Mouse (Mus musculus) myocyte (in vitro differentiated cells): Measurements from ENCODE around the gene Cntnap1. TPM values are rescaled to one million over a fixed set of nuclear protein-coding genes. Genes with fewer than 3 reads are reported as not detected.

Experiments
- H3K27me3 ChIP-seq: one replicate; pipeline ENCODE4 v1.6.1; 2011; ENCODE audit not compliant: control insufficient read depth, insufficient read depth, insufficient read length
- H3K36me3 ChIP-seq: one replicate; pipeline ENCODE4 v1.6.1; 2011; ENCODE audit not compliant: control insufficient read depth, insufficient read depth
- H3K4me2 ChIP-seq: one replicate; pipeline ENCODE4 v1.6.1; 2011; ENCODE audit warnings: low read depth, control low read depth
- H3K4me3 ChIP-seq: one replicate; pipeline ENCODE4 v1.5.1; 2011; ENCODE audit warnings: mild to moderate bottlenecking, control low read depth, moderate library complexity
- H3K79me2 ChIP-seq: one replicate; pipeline ENCODE4 v1.6.1; 2011; ENCODE audit not compliant: control insufficient read depth, insufficient read depth
- H3ac ChIP-seq: one replicate; pipeline ENCODE4 v1.6.1; 2011; ENCODE audit not compliant: control insufficient read depth, insufficient read length
- CEBPB ChIP-seq: IDR thresholded peaks from 2 replicates; pipeline ENCODE4 v1.6.1; 2011; ENCODE audit warnings: mild to moderate bottlenecking, moderate library complexity; ENCODE audit not compliant: poor library complexity, insufficient read depth, severe bottlenecking
- E2F4 ChIP-seq: IDR thresholded peaks from one replicate; pipeline ENCODE4 v1.6.1; 2011; ENCODE audit warnings: mild to moderate bottlenecking, control low read depth, moderate library complexity; ENCODE audit not compliant: insufficient read depth
- MAX ChIP-seq: IDR thresholded peaks from one replicate; pipeline ENCODE4 v1.6.1; 2011; ENCODE audit warnings: low read depth, mild to moderate bottlenecking, control low read depth
- MYOD1 ChIP-seq, 3 experiments: IDR thresholded peaks; one replicate each; pipeline ENCODE4 v1.6.1; 2011; ENCODE audit warnings: control low read depth in 2 of 3, low read depth in 2 of 3, mild to moderate bottlenecking in 2 of 3, moderate library complexity in 1 of 3; ENCODE audit not compliant: insufficient read length in 2 of 3, control insufficient read depth in 1 of 3
- MYOG ChIP-seq, 3 experiments: IDR thresholded peaks; one replicate each; pipeline ENCODE4 v1.6.1; 2011; ENCODE audit warnings: control low read depth in 2 of 3, low read depth in 2 of 3, mild to moderate bottlenecking in 2 of 3; ENCODE audit not compliant: insufficient read length in 2 of 3, control insufficient read depth in 1 of 3, insufficient read depth in 1 of 3
- POLR2A ChIP-seq: IDR thresholded peaks from one replicate; pipeline ENCODE4 v1.6.1; 2011; ENCODE audit warnings: low read depth, mild to moderate bottlenecking, control low read depth, moderate library complexity; ENCODE audit not compliant: insufficient read length
- POLR2AphosphoS2 ChIP-seq: IDR thresholded peaks from one replicate; pipeline ENCODE4 v1.6.1; 2011; ENCODE audit warnings: low read depth, control low read depth; ENCODE audit not compliant: insufficient read length
- REST ChIP-seq: IDR thresholded peaks from one replicate; pipeline ENCODE4 v1.6.1; 2011; ENCODE audit warnings: mild to moderate bottlenecking, control low read depth, moderate library complexity; ENCODE audit not compliant: insufficient read depth, insufficient read length
- SRF ChIP-seq: IDR thresholded peaks from one replicate; pipeline ENCODE4 v1.6.1; 2011; ENCODE audit warnings: low read depth; ENCODE audit not compliant: control insufficient read depth, insufficient read length
- TCF12 ChIP-seq: IDR thresholded peaks from one replicate; pipeline ENCODE4 v1.6.1; 2011; ENCODE audit warnings: mild to moderate bottlenecking, control low read depth; ENCODE audit not compliant: poor library complexity, insufficient read depth, severe bottlenecking
- TCF3 ChIP-seq: IDR thresholded peaks from one replicate; pipeline ENCODE4 v1.6.1; 2011; ENCODE audit warnings: low read depth, control low read depth; ENCODE audit not compliant: insufficient read length
- USF1 ChIP-seq: IDR thresholded peaks from one replicate; pipeline ENCODE4 v1.6.1; 2011; ENCODE audit warnings: low read depth, mild to moderate bottlenecking, control low read depth, moderate library complexity
- polyA plus RNA-seq: library from polyadenylated mRNA; unstranded; fragments of >200 nt; fragmentation: generic; extraction: Trizol; gene quantifications from one replicate; pipeline ENCODE4 v1.2.1, GENCODE M21; 2012; ENCODE audit warnings: missing spikeins

Cntnap1 gene
- polyA plus RNA-seq, 1 experiment: 1.3 TPM

DNA sequence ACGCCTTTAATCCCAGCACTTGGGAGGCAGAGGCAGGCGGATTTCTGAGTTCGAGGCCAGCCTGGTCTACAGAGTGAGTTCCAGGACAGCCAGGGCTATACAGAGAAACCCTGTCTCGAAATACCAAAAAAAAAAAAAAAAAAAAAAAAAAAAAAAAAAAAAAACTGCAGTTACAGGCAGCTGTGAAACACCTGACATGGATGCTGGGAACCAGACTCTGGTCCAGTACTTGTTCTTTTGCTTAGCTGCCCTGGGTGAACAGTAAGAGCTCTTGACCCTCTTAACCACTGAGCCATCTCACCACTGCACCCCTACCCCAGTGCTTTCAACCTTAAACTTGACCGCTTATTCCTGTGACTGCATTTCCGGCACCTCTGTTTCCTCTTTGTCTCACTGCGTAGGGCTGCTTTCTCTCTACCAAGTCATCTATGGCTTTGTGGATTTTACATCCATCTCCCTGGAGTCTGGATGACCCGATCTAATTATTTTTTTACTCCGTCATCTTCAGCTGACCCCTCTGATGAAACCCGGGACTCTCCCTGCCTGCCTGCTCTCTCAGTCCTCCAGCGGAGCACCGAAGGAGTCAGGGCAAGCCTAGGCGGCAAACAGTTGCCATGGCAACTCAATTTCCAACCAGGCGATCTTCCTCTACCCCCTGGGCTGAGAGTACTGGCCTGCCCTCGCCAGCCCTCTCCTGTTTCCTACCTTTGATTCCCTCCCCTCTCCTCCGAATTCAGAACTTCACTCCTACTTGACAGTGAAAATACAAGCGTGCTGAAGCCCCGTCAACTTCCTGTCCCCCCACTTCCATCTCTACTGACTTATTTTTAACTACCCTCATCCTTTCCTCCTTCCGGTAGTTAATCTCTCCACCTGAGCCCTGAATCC is 26.7 kb upstream of the Cntnap1 start:
- no peak overlapping the region for H3ac ChIP-seq
- H3K79me2 ChIP-seq: no peaks in the 10 kb centered on the region
- TF ChIP-seq POLR2A (no peak), POLR2AphosphoS2 (no peak), E2F4 (no peak), CEBPB (no peak), MAX (no peak), SRF (no peak), MYOD1 (IDR thresholded peaks at IDR 0.05; ENCODE audit: control insufficient read depth in 1 of 3, insufficient read length in 2 of 3, low read depth in 2 of 3) (no peak), REST (no peak), MYOG (IDR thresholded peaks at IDR 0.05; ENCODE audit: control insufficient read depth in 1 of 3, insufficient read depth in 1 of 3, insufficient read length in 2 of 3, low read depth in 2 of 3) (no peak), TCF3 (no peak), TCF12 (no peak), USF1 (no peak)
- no peaks in the 10 kb centered on the region for H3K36me3 ChIP-seq
- H3K4me2 ChIP-seq: peak overlapping the region; percentile 6
- H3K4me3 ChIP-seq: no peak overlapping the region
- H3K27me3 ChIP-seq: no peaks in the 10 kb centered on the region

DNA sequence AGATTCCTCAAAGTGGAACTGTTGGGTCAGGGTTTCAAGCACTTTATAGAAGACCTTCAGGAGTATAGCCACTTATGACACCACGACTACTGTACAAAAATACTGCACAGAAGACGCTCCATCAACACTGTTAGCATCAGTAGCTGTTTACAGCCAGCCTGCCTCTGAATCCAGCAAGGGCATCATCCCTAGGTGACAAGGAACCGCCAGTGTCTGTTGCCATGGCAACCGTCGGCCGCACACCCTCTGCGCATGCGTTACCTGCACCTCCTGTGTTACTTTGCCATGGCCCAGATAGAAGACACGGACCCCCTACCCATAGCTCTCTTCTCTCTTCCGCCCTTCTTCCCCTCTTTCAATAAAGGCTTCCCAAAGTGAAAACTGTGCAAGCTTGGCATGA is 23.9 kb upstream of the Cntnap1 start:
- Histone ChIP-seq H3K79me2 (no peaks in the 10 kb centered on the region), H3K27me3 (no peaks in the 10 kb centered on the region), H3K4me2 (no peak overlapping the region), H3K36me3 (no peaks in the 10 kb centered on the region), H3K4me3 (no peak overlapping the region), H3ac (no peak overlapping the region)
- TF ChIP-seq E2F4 (no peak), SRF (no peak), USF1 (no peak), TCF3 (no peak), POLR2AphosphoS2 (no peak), MYOG (IDR thresholded peaks at IDR 0.05; ENCODE audit: control insufficient read depth in 1 of 3, insufficient read depth in 1 of 3, insufficient read length in 2 of 3, low read depth in 2 of 3) (no peak), POLR2A (no peak), MYOD1 (IDR thresholded peaks at IDR 0.05; ENCODE audit: control insufficient read depth in 1 of 3, insufficient read length in 2 of 3, low read depth in 2 of 3) (no peak), CEBPB (no peak), REST (no peak), MAX (no peak), TCF12 (no peak)

DNA sequence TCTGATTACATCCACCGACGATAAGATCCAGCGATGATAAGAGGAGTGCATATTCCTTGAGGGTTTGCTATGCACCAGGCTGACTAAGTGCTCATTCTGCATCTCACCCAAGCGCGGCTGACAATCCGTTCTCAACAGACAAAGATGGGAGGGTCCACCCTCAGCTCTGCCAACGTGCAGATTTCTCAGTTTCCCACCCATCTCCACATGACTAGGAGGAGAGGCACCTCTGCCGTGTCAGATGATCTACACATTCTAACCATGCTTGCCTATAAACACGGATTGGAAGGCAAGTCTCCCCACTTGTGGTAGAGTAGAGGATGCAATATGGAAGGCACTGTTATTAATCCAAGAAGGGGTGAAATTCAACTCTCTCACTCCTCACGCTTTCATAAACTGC is 21.6 kb upstream of the Cntnap1 start:
- Histone ChIP-seq H3ac (no peak overlapping the region), H3K79me2 (no peaks in the 10 kb centered on the region), H3K36me3 (no peaks in the 10 kb centered on the region), H3K4me3 (no peak overlapping the region), H3K27me3 (no peaks in the 10 kb centered on the region), H3K4me2 (no peak overlapping the region)
- no peak for TF ChIP-seq REST
- no peak for TF ChIP-seq USF1
- TF ChIP-seq MYOG (IDR thresholded peaks at IDR 0.05; ENCODE audit: control insufficient read depth in 1 of 3, insufficient read depth in 1 of 3, insufficient read length in 2 of 3, low read depth in 2 of 3): no peak
- no peak for TF ChIP-seq POLR2AphosphoS2

DNA sequence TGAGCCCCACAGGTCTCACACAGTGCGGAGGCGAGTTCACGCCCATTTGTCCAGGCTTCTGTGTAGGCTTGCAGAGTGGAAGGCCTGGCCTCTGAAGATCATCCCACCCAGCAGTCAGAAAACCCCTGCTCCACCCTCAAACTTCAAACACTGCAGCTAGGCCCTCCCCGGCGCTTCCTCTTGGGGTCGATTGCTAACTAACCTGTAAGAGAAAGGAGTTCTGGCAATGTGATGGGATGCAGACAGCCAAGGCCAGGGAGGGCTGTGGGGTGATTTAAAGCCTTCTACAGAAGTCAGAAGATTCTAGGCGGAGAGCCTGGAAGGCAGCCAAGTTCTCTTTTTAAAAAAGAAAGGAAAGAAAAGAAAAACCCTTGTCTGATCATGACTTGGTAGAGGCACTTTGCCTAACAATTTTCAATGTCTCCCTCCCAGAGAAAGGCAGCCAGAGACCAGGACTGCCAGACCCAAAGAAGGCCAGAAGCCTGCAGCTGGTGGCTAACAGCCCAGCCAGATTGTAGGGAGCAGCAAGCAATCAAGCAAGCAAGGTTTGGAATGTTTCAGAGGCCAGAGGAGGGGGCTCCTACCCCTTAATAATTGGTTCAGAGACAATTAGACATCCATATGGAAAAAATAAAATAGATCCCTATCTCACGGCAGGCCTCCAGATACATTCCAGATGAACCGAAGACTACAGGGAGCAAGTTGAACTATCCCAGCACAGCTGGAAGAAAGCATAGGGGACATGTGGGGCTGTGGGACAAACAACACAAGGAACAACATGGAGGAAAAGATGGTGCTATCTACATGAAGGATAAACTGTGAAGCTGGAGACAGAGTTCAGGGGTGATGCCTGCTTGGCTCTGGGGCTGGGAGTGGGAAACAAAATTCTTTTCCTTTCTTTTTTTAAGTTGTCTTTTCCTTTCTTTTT is 20.9 kb upstream of the Cntnap1 start:
- TF ChIP-seq CEBPB (no peak), TCF3 (no peak), MYOD1 (IDR thresholded peaks at IDR 0.05; ENCODE audit: control insufficient read depth in 1 of 3, insufficient read length in 2 of 3, low read depth in 2 of 3) (no peak), TCF12 (no peak), POLR2A (no peak), POLR2AphosphoS2 (no peak), MAX (no peak), E2F4 (no peak), USF1 (no peak), SRF (no peak), MYOG (IDR thresholded peaks at IDR 0.05; ENCODE audit: control insufficient read depth in 1 of 3, insufficient read depth in 1 of 3, insufficient read length in 2 of 3, low read depth in 2 of 3) (no peak), REST (no peak)
- no peak overlapping the region for H3K4me2 ChIP-seq
- no peak overlapping the region for H3K4me3 ChIP-seq
- H3ac ChIP-seq: no peak overlapping the region
- H3K79me2 ChIP-seq: no peaks in the 10 kb centered on the region
- H3K27me3 ChIP-seq: no peaks in the 10 kb centered on the region
- H3K36me3 ChIP-seq: no peaks in the 10 kb centered on the region
